8 mouse cellular contexts compared by ENCODE assay signal in genomic region chr2:35462791-35463281, GRCm38 (mm10). TPM values are rescaled to one million over a fixed set of nuclear protein-coding genes. Genes with fewer than 3 reads are reported as not detected.
A peak's percentile ranks its signal among the peaks of the same experiment; 100 is the strongest.
DNase-seq lines count a peak whose midpoint lies in the region; ATAC-seq and TF ChIP-seq lines count a peak whose summit lies in the region.

TSS of gene Ggta1 (minus strand) at chr2:35463231.

- H3K9me3 ChIP-seq in embryonic facial prominence, embryonic 14.5 days (ENCODE audit: control insufficient read depth, low read length): no peaks in the 10 kb centered on the region
- H3K9me3 ChIP-seq in hindbrain, embryonic 11.5 days (ENCODE audit: control insufficient read depth, low read length): no peaks in the 10 kb centered on the region

- no peak within 1 kb of the TSS for H3K27ac ChIP-seq in cerebellum, adult 2 months (ENCODE audit: insufficient read depth, low read length)
- peak within 1 kb of the TSS; percentile 67 for H3K27ac ChIP-seq in embryonic facial prominence, embryonic 14.5 days (replicated peaks; ENCODE audit: low read depth, low read length)
- no peak within 1 kb of the TSS for H3K27ac ChIP-seq in hindbrain, embryonic 11.5 days (ENCODE audit: low read depth, low read length)
- H3K27ac ChIP-seq in macrophage: peak within 1 kb of the TSS; percentile 88

- H3K4me2 ChIP-seq in embryonic facial prominence, embryonic 14.5 days (ENCODE audit: low read depth, low read length): peak within 1 kb of the TSS; percentile 94
- peak within 1 kb of the TSS; percentile 99 for H3K4me2 ChIP-seq in hindbrain, embryonic 11.5 days (replicated peaks; ENCODE audit: low read depth, low read length)

- WGBS in cerebellum, adult 2 months: 34% methylated on average over 7 of the region's 7 CpGs
- WGBS in embryonic facial prominence, embryonic 14.5 days: 18% methylated on average over 7 of the region's 7 CpGs
- 20% methylated on average over 7 of the region's 7 CpGs for WGBS in hindbrain, embryonic 11.5 days
- WGBS in macrophage (ENCODE audit: missing documents): 15% methylated on average over 7 of the region's 7 CpGs

- H3K79me3 ChIP-seq in C2C12 (ENCODE audit: low read depth): peaks cover 29% of the 10 kb centered on the region

- no peaks in the 10 kb centered on the region; the same call in 1 of the 2 replicates for H3K27me3 ChIP-seq in cerebellum, adult 2 months (ENCODE audit: control insufficient read depth, insufficient read depth, low read length)
- H3K27me3 ChIP-seq in C2C12 (ENCODE audit: control insufficient read depth, insufficient read depth, insufficient read length): no peaks in the 10 kb centered on the region
- no peaks in the 10 kb centered on the region for H3K27me3 ChIP-seq in embryonic facial prominence, embryonic 14.5 days (replicated peaks; ENCODE audit: control insufficient read depth, insufficient read depth, low read length)
- H3K27me3 ChIP-seq in hindbrain, embryonic 11.5 days (ENCODE audit: control insufficient read depth, insufficient read depth, low read length): no peaks in the 10 kb centered on the region; the same call in none of the 2 replicates

- H3K36me3 ChIP-seq in C2C12 (ENCODE audit: control insufficient read depth, insufficient read depth) (no peaks in the 10 kb centered on the region), macrophage (ENCODE audit: inconsistent target) (peaks cover 10% of the 10 kb centered on the region; the same call in 1 of the 2 replicates)
- H3K36me3 ChIP-seq in embryonic facial prominence, embryonic 14.5 days (ENCODE audit: control insufficient read depth, insufficient read depth, low read length): no peaks in the 10 kb centered on the region
- H3K36me3 ChIP-seq in hindbrain, embryonic 11.5 days (ENCODE audit: control insufficient read depth, insufficient read depth, low read length): no peaks in the 10 kb centered on the region

- peak within 1 kb of the TSS; percentile 56 for H3K4me3 ChIP-seq in cerebellum, adult 2 months (replicated peaks; ENCODE audit: insufficient read depth, low read depth, low read length)
- H3K4me3 ChIP-seq in C2C12 (ENCODE audit: insufficient read depth, poor library complexity, severe bottlenecking): peak within 1 kb of the TSS; percentile 50
- peak within 1 kb of the TSS; percentile 57 for H3K4me3 ChIP-seq in embryonic facial prominence, embryonic 14.5 days (ENCODE audit: low read depth, low read length)
- peak within 1 kb of the TSS; percentile 62 for H3K4me3 ChIP-seq in hindbrain, embryonic 11.5 days (ENCODE audit: low read depth, low read length)
- peak within 1 kb of the TSS; percentile 91 for H3K4me3 ChIP-seq in macrophage (ENCODE audit: inconsistent target)

- peak; percentile 17; the same call in 1 of the 2 replicates for ATAC-seq in embryonic facial prominence, embryonic 14.5 days (ENCODE audit: low read depth)
- no peak for ATAC-seq in hindbrain, embryonic 11.5 days (ENCODE audit: low FRiP score)

- H3K9ac ChIP-seq in embryonic facial prominence, embryonic 14.5 days (ENCODE audit: low read depth, low read length): peak within 1 kb of the TSS; percentile 79
- peak within 1 kb of the TSS; percentile 75 for H3K9ac ChIP-seq in hindbrain, embryonic 11.5 days (ENCODE audit: low read depth, low read length)

- TF ChIP-seq POLR2A in cerebellum, adult 2 months (IDR thresholded peaks at IDR 0.05; ENCODE audit: borderline replicate concordance, insufficient read depth, low read length): no peak

- H3ac ChIP-seq in C2C12 (ENCODE audit: control insufficient read depth, insufficient read length, low read depth): peak within 1 kb of the TSS; percentile 91

- no peak for DNase-seq in cerebellum, adult 2 months
- no peak for DNase-seq in cerebellum, adult 11-12 months
- DNase-seq in embryonic facial prominence, embryonic 14.5 days (ENCODE audit: low spot score): no peak
- peak; percentile 41 for DNase-seq in hindbrain, embryonic 11.5 days (ENCODE audit: low spot score)
- no peak for DNase-seq in yolk sac, embryonic 10.5 days (ENCODE audit: low spot score)
- DNase-seq in right cerebral cortex, postnatal 25 days: no peak

- peaks cover 44% of the 10 kb centered on the region for H3K79me2 ChIP-seq in C2C12 (ENCODE audit: control insufficient read depth, insufficient read depth)
- H3K79me2 ChIP-seq in macrophage (ENCODE audit: inconsistent target): peaks cover 43% of the 10 kb centered on the region

- peaks cover 2% of the 10 kb centered on the region for H3K4me1 ChIP-seq in cerebellum, adult 2 months (ENCODE audit: control insufficient read depth, insufficient read depth, low read length)
- peaks cover 27% of the 10 kb centered on the region; the same call in 1 of the 2 replicates for H3K4me1 ChIP-seq in embryonic facial prominence, embryonic 14.5 days (ENCODE audit: control insufficient read depth, insufficient read depth, low read length)
- H3K4me1 ChIP-seq in hindbrain, embryonic 11.5 days (replicated peaks; ENCODE audit: control insufficient read depth, insufficient read depth, low read length): no peaks in the 10 kb centered on the region

- TF ChIP-seq CTCF in cerebellum, adult 2 months (IDR thresholded peaks at IDR 0.05; ENCODE audit: borderline replicate concordance, insufficient read depth, low read depth, low read length): no peak
- TF ChIP-seq CTCF in C2C12 (IDR thresholded peaks at IDR 0.05; ENCODE audit: control insufficient read depth, insufficient read depth, insufficient read length): no peak

TF ChIP-seq in C2C12, 6 proteins besides CTCF, POLR2A, EP300 and RAD21:
- TF ChIP-seq MYOG (IDR thresholded peaks at IDR 0.05; ENCODE audit: control insufficient read depth, extremely low read depth, insufficient read length): no peak
- TF ChIP-seq CEBPB (IDR thresholded peaks at IDR 0.05; ENCODE audit: low read depth): no peak
- no peak for TF ChIP-seq MYOD1 (IDR thresholded peaks at IDR 0.05; ENCODE audit: control insufficient read depth, insufficient read length, low read depth)
- TF ChIP-seq MAX (IDR thresholded peaks at IDR 0.05): no peak
- TF ChIP-seq USF1 (IDR thresholded peaks at IDR 0.05; ENCODE audit: low read depth): no peak
- TF ChIP-seq FOSL1 (IDR thresholded peaks at IDR 0.05; ENCODE audit: insufficient read depth, low read length, poor library complexity, severe bottlenecking): no peak

RNA-seq across cellular contexts. Expression of gene Ggta1, which starts in this region (rescaled TPM):
- 1.2 and 1.5 TPM in 2 replicates for polyA plus RNA-seq in cerebellum, adult 2 months (2012; rRNA removed)
- polyA plus RNA-seq in C2C12 (2012; fragmentation: generic; extraction: Trizol) (7.1 TPM), macrophage (2018) (86.0 to 211 TPM (median 135 TPM) in 3 replicates)
- 32.5 and 35.7 TPM in 2 replicates for polyA plus RNA-seq in embryonic facial prominence, embryonic 14.5 days (2014; fragmentation: Nextera tagmentation; extraction: Ambion mirVana)
- 5.6 and 5.9 TPM in 2 replicates for polyA plus RNA-seq in hindbrain, embryonic 11.5 days (2014; fragmentation: Nextera tagmentation; extraction: Ambion mirVana)
- 100 to 1,000 TPM in 6 of 26 experiments, 10 to 100 TPM in 19, 1 to 10 TPM in 1; 9.2 to 143 (median 58.4) TPM for total RNA-seq in macrophage (2018; cell fraction: chromatin; rRNA removed)
- 100 to 1,000 TPM in 11 of 26 experiments, 10 to 100 TPM in 15; 40.1 to 135 (median 81.6) TPM for total RNA-seq in macrophage (2018; cell fraction: cytosol; rRNA removed)
- 100 to 1,000 TPM in 11 of 26 experiments, 10 to 100 TPM in 15; 38.3 to 241 (median 91.4) TPM for total RNA-seq in macrophage (2018; cell fraction: nucleus; rRNA removed)

Comparison
In these comparisons a context has a peak if more than half of its experiments do, and no peak if none do; other contexts are left out.
1. H3K27ac ChIP-seq: peak in embryonic facial prominence, embryonic 14.5 days (single experiment) and macrophage (single experiment); none in cerebellum, adult 2 months (single experiment) and hindbrain, embryonic 11.5 days (single experiment).
2. Peak in every context shown above with its lines, with median percentiles within 50 percentile points of each other: H3K4me3 ChIP-seq.